Mouse (Mus musculus): ENCODE results near the gene Krt84.
"Not testable (repeated sequence)": the region's sequence is repeated elsewhere in the genome, so short reads cannot be mapped to it uniquely, and the experiment has no call there.

Gene Krt84

GRCm38 (mm10) chr15:101532720-101533119 lies at the start of gene Krt84:
Gene Krt84 (minus strand): TSS chr15:101532820.
- no peak for DNase-seq (ENCODE audit: low read depth, low spot score)

GRCm38 (mm10) chr15:101581701-101582100 lies 49.1 kb upstream of the Krt84 start:
- DNase-seq (ENCODE audit: low read depth, low spot score) = peak; percentile 67

- DNase-seq (ENCODE audit: low read depth, low spot score) = no peak
Measured at GRCm38 (mm10) chr15:101575506-101575905, 42.9 kb upstream of the Krt84 start.

GRCm38 (mm10) chr15:101573796-101574345 lies 41.3 kb upstream of the Krt84 start, which contains the start of gene Krt75:
Gene Krt75 (minus strand): TSS chr15:101573904.
- no peak for DNase-seq (ENCODE audit: low read depth, low spot score)

- DNase-seq (ENCODE audit: low read depth, low spot score) = peak; percentile 35
Measured at GRCm38 (mm10) chr15:101567780-101568179, 35.2 kb upstream of the Krt84 start.

GRCm38 (mm10) chr15:101562850-101563249 lies 30.2 kb upstream of the Krt84 start, which contains the start of gene Krt90:
Gene Krt90 (minus strand): TSS chr15:101562950.
- no peak for DNase-seq (ENCODE audit: low read depth, low spot score)

GRCm38 (mm10) chr15:101558034-101558646 lies 25.5 kb upstream of the Krt84 start:
- no peak for DNase-seq (ENCODE audit: low read depth, low spot score)

- DNase-seq (ENCODE audit: low read depth, low spot score) = no peak
Measured at GRCm38 (mm10) chr15:101553169-101553568, 20.5 kb upstream of the Krt84 start.

- DNase-seq (ENCODE audit: low read depth, low spot score) = peak; percentile 55
Measured at GRCm38 (mm10) chr15:101552188-101552587, 19.6 kb upstream of the Krt84 start.

GRCm38 (mm10) chr15:101550567-101550966 lies 17.9 kb upstream of the Krt84 start, which contains the start of gene Krt82:
Gene Krt82 (minus strand): TSS chr15:101550667.
- no peak for DNase-seq (ENCODE audit: low read depth, low spot score)

- no peak for DNase-seq (ENCODE audit: low read depth, low spot score)
Measured at GRCm38 (mm10) chr15:101544478-101544877, 11.9 kb upstream of the Krt84 start.

- DNase-seq (ENCODE audit: low read depth, low spot score) = no peak
Measured at GRCm38 (mm10) chr15:101542543-101542942, 9.9 kb upstream of the Krt84 start.

- no peak for DNase-seq (ENCODE audit: low read depth, low spot score)
Measured at GRCm38 (mm10) chr15:101538580-101538900, 5.9 kb upstream of the Krt84 start.

GRCm38 (mm10) chr15:101537864-101538579 lies 5.4 kb upstream of the Krt84 start:
- peak; percentile 35 for DNase-seq (ENCODE audit: low read depth, low spot score)

GRCm38 (mm10) chr15:101536054-101536850 lies 3.6 kb upstream of the Krt84 start:
- peak; percentile 41 for DNase-seq (ENCODE audit: low read depth, low spot score)

- no peak for DNase-seq (ENCODE audit: low read depth, low spot score)
Measured at GRCm38 (mm10) chr15:101522556-101523232, 9.9 kb downstream of the Krt84 start.

- DNase-seq (ENCODE audit: low read depth, low spot score) = peak; percentile 90
Measured at GRCm38 (mm10) chr15:101519792-101520191, 12.8 kb downstream of the Krt84 start.

- not testable (repeated sequence) for DNase-seq (ENCODE audit: low read depth, low spot score)
Measured at GRCm38 (mm10) chr15:101517161-101517560, 15.5 kb downstream of the Krt84 start, which contains the start of gene Gm49425. Gene Gm49425 (minus strand): TSS chr15:101517261.

- DNase-seq (ENCODE audit: low read depth, low spot score) = no peak
Measured at GRCm38 (mm10) chr15:101508247-101508646, 24.4 kb downstream of the Krt84 start.

- DNase-seq (ENCODE audit: low read depth, low spot score) = no peak
Measured at GRCm38 (mm10) chr15:101506896-101507758, 25.5 kb downstream of the Krt84 start.
